Mouse (Mus musculus): Measurements from ENCODE around the gene Hbq1b. TPM values are rescaled to one million over a fixed set of nuclear protein-coding genes. Genes with fewer than 3 reads are reported as not detected.
"Not testable (repeated sequence)": the region's sequence is repeated elsewhere in the genome, so short reads cannot be mapped to it uniquely, and the experiment has no call there.

Hbq1b gene
- polyA plus RNA-seq, 1 experiment from 2014 or later = 4.0 TPM

- WGBS = 57% methylated on average over 21 of the region's 21 CpGs
- H3K9ac ChIP-seq (replicated peaks; ENCODE audit: low read depth) = no peak overlapping the region
- H3K36me3 ChIP-seq (ENCODE audit: insufficient read depth, low read length) = no peaks in the 10 kb centered on the region
- DNase-seq (ENCODE audit: low spot score) (no peak), ATAC-seq (no peak)
- no peak overlapping the region for H3K27ac ChIP-seq (ENCODE audit: low read length)
- no peaks in the 10 kb centered on the region for H3K9me3 ChIP-seq (ENCODE audit: low read length)
- TF ChIP-seq CTCF (IDR thresholded peaks at IDR 0.05) (no peak), EP300 (IDR thresholded peaks at IDR 0.05) (no peak)
- no peaks in the 10 kb centered on the region for H3K4me1 ChIP-seq (ENCODE audit: insufficient read depth, low read depth, low read length)
- no peak overlapping the region for H3K4me3 ChIP-seq (ENCODE audit: low read depth, low read length)
- 0 out of 2 replicates have a peak, but pooled peaks cover 2% of the 10 kb centered on the region for H3K27me3 ChIP-seq (replicated peaks; ENCODE audit: insufficient read depth, low read length)
- H3K4me2 ChIP-seq (replicated peaks; ENCODE audit: low read depth, low read length) = no peak overlapping the region
Measured at GRCm38 (mm10) chr11:32277736-32278457, 8.9 kb upstream of the Hbq1b start.

GRCm38 (mm10) chr11:32278458-32278957 is 8.3 kb upstream of the Hbq1b start:
- ATAC-seq = no peak
- no peak overlapping the region for H3K9ac ChIP-seq (replicated peaks; ENCODE audit: low read depth)
- H3K9me3 ChIP-seq (ENCODE audit: low read length) = no peaks in the 10 kb centered on the region
- H3K27me3 ChIP-seq (replicated peaks; ENCODE audit: insufficient read depth, low read length) = 0 out of 2 replicates have a peak, but pooled peaks cover 2% of the 10 kb centered on the region
- H3K27ac ChIP-seq (ENCODE audit: low read length) = no peak overlapping the region
- H3K36me3 ChIP-seq (ENCODE audit: insufficient read depth, low read length) = no peaks in the 10 kb centered on the region
- no peak overlapping the region for H3K4me2 ChIP-seq (replicated peaks; ENCODE audit: low read depth, low read length)
- 70% methylated on average over 12 of the region's 12 CpGs for WGBS
- H3K4me3 ChIP-seq (ENCODE audit: low read depth, low read length) = no peak overlapping the region
- no peak for DNase-seq (ENCODE audit: low spot score)
- no peak for TF ChIP-seq CTCF (IDR thresholded peaks at IDR 0.05)
- TF ChIP-seq EP300 (IDR thresholded peaks at IDR 0.05) = no peak
- no peaks in the 10 kb centered on the region for H3K4me1 ChIP-seq (ENCODE audit: insufficient read depth, low read depth, low read length)

GRCm38 (mm10) chr11:32280646-32281045 is 6.1 kb upstream of the Hbq1b start:
- ATAC-seq (no peak), DNase-seq (ENCODE audit: low spot score) (no peak)
- no peak overlapping the region for H3K4me3 ChIP-seq (ENCODE audit: low read depth, low read length)
- 0 out of 2 replicates have a peak, but pooled peaks cover 2% of the 10 kb centered on the region for H3K27me3 ChIP-seq (replicated peaks; ENCODE audit: insufficient read depth, low read length)
- TF ChIP-seq EP300 (IDR thresholded peaks at IDR 0.05) = no peak
- TF ChIP-seq CTCF (IDR thresholded peaks at IDR 0.05) = no peak
- H3K36me3 ChIP-seq (ENCODE audit: insufficient read depth, low read length) = no peaks in the 10 kb centered on the region
- H3K4me2 ChIP-seq (replicated peaks; ENCODE audit: low read depth, low read length) = no peak overlapping the region
- H3K9me3 ChIP-seq (ENCODE audit: low read length) = no peaks in the 10 kb centered on the region
- WGBS = 69% methylated on average over 2 of the region's 2 CpGs
- H3K4me1 ChIP-seq (ENCODE audit: insufficient read depth, low read depth, low read length) = no peaks in the 10 kb centered on the region
- no peak overlapping the region for H3K27ac ChIP-seq (ENCODE audit: low read length)
- H3K9ac ChIP-seq (replicated peaks; ENCODE audit: low read depth) = no peak overlapping the region

GRCm38 (mm10) chr11:32281416-32282144 is 5.2 kb upstream of the Hbq1b start:
- 68% methylated on average over 1 of the region's 1 CpGs for WGBS
- Histone ChIP-seq H3K36me3 (ENCODE audit: insufficient read depth, low read length) (no peaks in the 10 kb centered on the region), H3K4me1 (ENCODE audit: insufficient read depth, low read depth, low read length) (no peaks in the 10 kb centered on the region), H3K27me3 (replicated peaks; ENCODE audit: insufficient read depth, low read length) (0 out of 2 replicates have a peak, but pooled peaks cover 2% of the 10 kb centered on the region), H3K9ac (replicated peaks; ENCODE audit: low read depth) (no peak overlapping the region), H3K4me2 (replicated peaks; ENCODE audit: low read depth, low read length) (no peak overlapping the region), H3K9me3 (ENCODE audit: low read length) (no peaks in the 10 kb centered on the region), H3K4me3 (ENCODE audit: low read depth, low read length) (no peak overlapping the region), H3K27ac (ENCODE audit: low read length) (no peak overlapping the region)
- DNase-seq (ENCODE audit: low spot score) (no peak), ATAC-seq (no peak)
- no peak for TF ChIP-seq EP300 (IDR thresholded peaks at IDR 0.05)
- TF ChIP-seq CTCF (IDR thresholded peaks at IDR 0.05) = no peak

- not testable (repeated sequence) for H3K9ac ChIP-seq (replicated peaks; ENCODE audit: low read depth)
- peak; percentile 64 for ATAC-seq
- WGBS = 60% methylated on average over 1 of the region's 5 CpGs
Measured at GRCm38 (mm10) chr11:32283091-32283777, 3.5 kb upstream of the Hbq1b start, which contains the start of gene Hba-a1. Gene Hba-a1 (plus strand): TSS chr11:32283511.

GRCm38 (mm10) chr11:32284582-32284981 is 2.2 kb upstream of the Hbq1b start:
- H3K27ac ChIP-seq (ENCODE audit: low read length); H3K4me3 ChIP-seq (ENCODE audit: low read depth, low read length); DNase-seq (ENCODE audit: low spot score); H3K4me2 ChIP-seq (replicated peaks; ENCODE audit: low read depth, low read length); H3K9me3 ChIP-seq (ENCODE audit: low read length); H3K36me3 ChIP-seq (ENCODE audit: insufficient read depth, low read length); ATAC-seq; H3K27me3 ChIP-seq (replicated peaks; ENCODE audit: insufficient read depth, low read length); H3K9ac ChIP-seq (replicated peaks; ENCODE audit: low read depth); H3K4me1 ChIP-seq (ENCODE audit: insufficient read depth, low read depth, low read length): not testable (repeated sequence)
- 29% methylated on average over 2 of the region's 2 CpGs for WGBS

More at GRCm38 (mm10) chr11:32283091-32283777, 3.5 kb upstream of the Hbq1b start, which contains the start of gene Hba-a1:
- not testable (repeated sequence) for H3K27me3 ChIP-seq (replicated peaks; ENCODE audit: insufficient read depth, low read length); H3K9me3 ChIP-seq (ENCODE audit: low read length); H3K36me3 ChIP-seq (ENCODE audit: insufficient read depth, low read length); H3K4me2 ChIP-seq (replicated peaks; ENCODE audit: low read depth, low read length); DNase-seq (ENCODE audit: low spot score); H3K4me1 ChIP-seq (ENCODE audit: insufficient read depth, low read depth, low read length); H3K27ac ChIP-seq (ENCODE audit: low read length); H3K4me3 ChIP-seq (ENCODE audit: low read depth, low read length)
